Mouse (Mus musculus): Measurements from ENCODE around the gene Slc25a43. TPM values are rescaled to one million over a fixed set of nuclear protein-coding genes. Genes with fewer than 3 reads are reported as not detected.
A peak's percentile ranks its signal among the peaks of the same experiment; 100 is the strongest.

Slc25a43 gene
- polyA plus RNA-seq (2011; ENCODE audit: insufficient read depth, insufficient read length, low read depth, missing spikeins) = 5.2 and 7.8 TPM in 2 replicates

DNA sequence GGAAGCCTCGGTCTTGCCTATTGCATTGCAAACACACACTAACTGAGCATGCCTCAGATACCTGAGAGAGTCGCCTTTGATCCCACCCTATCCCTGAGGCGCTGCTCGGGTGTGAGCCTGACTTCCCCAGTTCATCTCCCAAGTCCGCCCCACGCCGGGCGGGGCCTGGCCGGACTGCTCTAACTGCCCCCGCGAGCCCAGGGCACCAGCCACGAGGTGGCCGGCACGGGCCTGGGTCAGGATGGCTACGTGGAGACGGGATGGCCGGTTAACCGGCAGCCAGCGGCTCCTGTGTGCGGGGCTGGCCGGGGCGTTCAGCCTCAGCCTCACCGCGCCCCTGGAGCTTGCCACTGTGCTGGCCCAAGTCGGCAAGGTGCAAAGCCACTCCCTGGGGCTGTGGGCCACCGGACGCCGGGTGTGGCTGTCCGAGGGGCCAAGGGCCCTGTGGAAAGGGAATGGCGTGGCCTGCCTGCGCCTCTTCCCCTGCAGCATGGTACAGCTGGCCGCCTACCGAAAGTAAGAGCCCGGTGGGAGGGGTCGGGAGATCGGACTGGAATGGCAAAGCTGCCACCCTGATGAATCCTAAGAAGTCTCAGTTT, at the start of gene Slc25a43:
Slc25a43 (plus strand) TSS at position 157 of the 599 bp plus-strand sequence.
- Histone ChIP-seq H3K4me1 (ENCODE audit: control insufficient read depth, insufficient read depth, low read length) (no peaks in the 10 kb centered on the region), H3K9ac (ENCODE audit: low read depth, poor library complexity, severe bottlenecking) (peak within 1 kb of the TSS; percentile 85), H3K27me3 (ENCODE audit: control insufficient read depth, insufficient read depth, low read length, poor library complexity, severe bottlenecking) (no peaks in the 10 kb centered on the region), H3K9me3 (replicated peaks; ENCODE audit: control insufficient read depth, insufficient read depth, low read length, poor library complexity, severe bottlenecking) (no peaks in the 10 kb centered on the region), H3K27ac (ENCODE audit: insufficient read depth, low read length) (peak within 1 kb of the TSS; percentile 49), H3K36me3 (ENCODE audit: control insufficient read depth, insufficient read depth, low read length, poor library complexity, severe bottlenecking) (no peaks in the 10 kb centered on the region), H3K4me3 (ENCODE audit: low read depth, low read length) (peak within 1 kb of the TSS; percentile 69)
- TF ChIP-seq EP300 (IDR thresholded peaks at IDR 0.05; ENCODE audit: insufficient read depth, low read depth, low read length) (no peak), CTCF (IDR thresholded peaks at IDR 0.05; ENCODE audit: low read depth, low read length) (no peak), POLR2A (IDR thresholded peaks at IDR 0.05; ENCODE audit: insufficient read depth, low read length) (no peak)

DNA sequence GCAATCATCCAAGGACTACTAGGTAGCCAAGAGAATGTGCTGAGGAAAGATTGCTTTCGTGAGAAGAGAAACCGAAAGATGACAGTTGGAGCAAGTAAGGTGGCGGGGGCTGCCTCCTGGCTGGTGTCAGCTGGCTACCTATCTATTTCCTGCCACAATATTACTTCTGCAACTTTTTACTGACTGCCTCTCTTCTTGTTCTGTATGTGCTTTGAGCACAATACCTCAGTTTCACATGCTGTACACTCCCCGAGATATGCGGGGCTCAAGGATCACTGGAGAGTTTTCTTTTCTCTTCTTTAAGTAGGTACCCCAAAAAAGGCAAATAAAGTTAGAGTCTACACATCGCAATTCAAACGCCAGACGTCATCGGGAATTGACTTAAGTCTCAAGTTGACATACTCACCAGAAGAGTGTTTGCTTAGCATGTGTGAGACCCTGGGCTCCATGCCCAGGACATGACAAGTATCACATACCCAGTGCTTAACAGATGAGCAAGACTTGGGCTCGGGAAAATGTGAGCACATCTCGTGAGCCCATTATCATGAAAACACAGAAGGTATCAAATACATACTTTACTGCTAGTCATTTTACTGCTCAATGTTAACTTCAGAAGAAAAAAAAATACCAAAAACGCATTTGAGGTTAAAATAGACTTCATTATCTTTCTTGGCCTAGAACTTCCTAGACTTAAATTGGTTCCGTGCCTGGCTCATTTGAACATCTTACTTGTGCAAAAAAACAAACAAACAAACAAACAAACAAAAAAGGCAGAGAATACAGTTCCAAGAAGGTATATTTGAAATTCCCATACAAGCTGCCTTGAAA, 3.1 kb upstream of the Slc25a43 start:
- H3K9ac ChIP-seq (ENCODE audit: low read depth, poor library complexity, severe bottlenecking) = no peak overlapping the region
- peak overlapping the region; percentile 77; the same call in 1 of the 2 replicates for H3K27ac ChIP-seq (ENCODE audit: insufficient read depth, low read length)
- no peaks in the 10 kb centered on the region for H3K27me3 ChIP-seq (ENCODE audit: control insufficient read depth, insufficient read depth, low read length, poor library complexity, severe bottlenecking)
- TF ChIP-seq POLR2A (IDR thresholded peaks at IDR 0.05; ENCODE audit: insufficient read depth, low read length) (no peak), EP300 (IDR thresholded peaks at IDR 0.05; ENCODE audit: insufficient read depth, low read depth, low read length) (no peak)
- H3K4me1 ChIP-seq (ENCODE audit: control insufficient read depth, insufficient read depth, low read length) = no peaks in the 10 kb centered on the region
- H3K4me3 ChIP-seq (ENCODE audit: low read depth, low read length) = no peak overlapping the region
- no peaks in the 10 kb centered on the region for H3K9me3 ChIP-seq (replicated peaks; ENCODE audit: control insufficient read depth, insufficient read depth, low read length, poor library complexity, severe bottlenecking)
- no peaks in the 10 kb centered on the region for H3K36me3 ChIP-seq (ENCODE audit: control insufficient read depth, insufficient read depth, low read length, poor library complexity, severe bottlenecking)

DNA sequence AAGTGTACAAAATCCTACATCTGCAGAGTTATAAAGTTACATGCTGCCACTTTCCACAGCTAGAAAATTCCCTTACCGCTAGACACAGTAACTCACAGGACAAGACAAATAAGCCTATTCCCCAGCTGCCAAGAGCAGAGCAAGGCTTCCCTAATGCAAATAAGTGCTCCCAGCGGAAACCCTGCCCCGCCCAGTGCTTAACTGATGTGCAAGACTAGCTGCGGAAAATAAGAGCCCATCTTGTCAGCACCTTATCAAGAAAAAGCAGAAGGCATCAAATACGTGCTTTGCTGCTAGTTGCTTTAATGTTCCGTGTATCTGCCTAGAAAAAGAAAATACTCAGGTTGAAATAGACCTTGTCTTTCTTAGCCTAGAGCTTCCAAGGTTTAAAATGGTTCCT, 2.2 kb upstream of the Slc25a43 start:
- no peak overlapping the region for H3K9ac ChIP-seq (ENCODE audit: low read depth, poor library complexity, severe bottlenecking)
- TF ChIP-seq CTCF (IDR thresholded peaks at IDR 0.05; ENCODE audit: low read depth, low read length) = no peak
- TF ChIP-seq POLR2A (IDR thresholded peaks at IDR 0.05; ENCODE audit: insufficient read depth, low read length) = no peak
- no peak for TF ChIP-seq EP300 (IDR thresholded peaks at IDR 0.05; ENCODE audit: insufficient read depth, low read depth, low read length)

DNA sequence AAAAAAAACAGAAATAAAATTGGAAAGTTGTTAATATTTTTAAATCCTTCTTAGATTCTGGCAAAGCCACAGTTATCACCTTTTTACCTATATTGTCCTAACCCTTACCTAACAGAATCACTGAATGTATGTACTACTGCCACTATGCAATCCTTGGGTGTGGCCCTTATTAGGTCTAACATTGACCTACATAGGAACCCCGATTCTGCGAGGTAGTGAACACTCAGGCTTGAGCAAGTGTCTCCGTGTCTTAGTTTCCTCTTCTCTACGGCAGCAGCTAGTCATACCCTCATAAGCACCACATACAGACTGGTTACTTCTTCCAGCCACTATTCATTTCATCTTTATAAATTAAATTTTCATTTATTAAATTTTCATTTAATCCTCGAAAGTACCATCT, 715 bp upstream of the Slc25a43 start:
- no peaks in the 10 kb centered on the region for H3K9me3 ChIP-seq (replicated peaks; ENCODE audit: control insufficient read depth, insufficient read depth, low read length, poor library complexity, severe bottlenecking)
- H3K27ac ChIP-seq (ENCODE audit: insufficient read depth, low read length) = no peak overlapping the region; the same call in 1 of the 2 replicates
- no peaks in the 10 kb centered on the region for H3K27me3 ChIP-seq (ENCODE audit: control insufficient read depth, insufficient read depth, low read length, poor library complexity, severe bottlenecking)
- no peaks in the 10 kb centered on the region for H3K4me1 ChIP-seq (ENCODE audit: control insufficient read depth, insufficient read depth, low read length)
- no peaks in the 10 kb centered on the region for H3K36me3 ChIP-seq (ENCODE audit: control insufficient read depth, insufficient read depth, low read length, poor library complexity, severe bottlenecking)
- H3K9ac ChIP-seq (ENCODE audit: low read depth, poor library complexity, severe bottlenecking) = peak overlapping the region; percentile 85; the same call in 1 of the 2 replicates
- no peak for TF ChIP-seq POLR2A (IDR thresholded peaks at IDR 0.05; ENCODE audit: insufficient read depth, low read length)
- TF ChIP-seq CTCF (IDR thresholded peaks at IDR 0.05; ENCODE audit: low read depth, low read length) = no peak
- TF ChIP-seq EP300 (IDR thresholded peaks at IDR 0.05; ENCODE audit: insufficient read depth, low read depth, low read length) = no peak
- no peak overlapping the region for H3K4me3 ChIP-seq (ENCODE audit: low read depth, low read length)

More for the DNA sequence above, 2.2 kb upstream of the Slc25a43 start:
- H3K4me3 ChIP-seq (ENCODE audit: low read depth, low read length) = no peak overlapping the region
- H3K9me3 ChIP-seq (replicated peaks; ENCODE audit: control insufficient read depth, insufficient read depth, low read length, poor library complexity, severe bottlenecking) = no peaks in the 10 kb centered on the region
- no peaks in the 10 kb centered on the region for H3K27me3 ChIP-seq (ENCODE audit: control insufficient read depth, insufficient read depth, low read length, poor library complexity, severe bottlenecking)
- no peaks in the 10 kb centered on the region for H3K36me3 ChIP-seq (ENCODE audit: control insufficient read depth, insufficient read depth, low read length, poor library complexity, severe bottlenecking)
- H3K27ac ChIP-seq (ENCODE audit: insufficient read depth, low read length) = peak overlapping the region; percentile 77; the same call in 1 of the 2 replicates
- no peaks in the 10 kb centered on the region for H3K4me1 ChIP-seq (ENCODE audit: control insufficient read depth, insufficient read depth, low read length)

DNA sequence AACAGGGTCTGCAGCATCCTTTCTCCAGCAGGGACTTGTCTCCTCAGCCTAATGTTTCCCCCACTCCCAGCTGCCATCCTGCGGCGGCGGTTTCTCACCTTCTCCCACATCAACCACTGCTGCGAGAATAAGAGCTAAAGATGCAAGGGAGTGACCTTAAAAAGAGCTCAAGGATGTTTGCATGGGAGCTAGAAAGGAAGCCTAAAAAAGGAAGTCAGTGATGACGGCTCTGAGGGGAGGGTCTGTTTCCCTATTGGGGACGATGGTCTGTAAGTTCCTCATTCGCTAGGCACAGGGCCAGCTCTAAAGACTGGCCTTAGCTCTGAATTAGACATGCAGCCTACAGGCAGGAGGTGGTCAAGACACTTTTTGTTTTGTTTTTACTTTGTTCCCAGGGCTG, 1.3 kb downstream of the Slc25a43 start:
- no peaks in the 10 kb centered on the region for H3K36me3 ChIP-seq (ENCODE audit: control insufficient read depth, insufficient read depth, low read length, poor library complexity, severe bottlenecking)
- peak overlapping the region; percentile 49 for H3K27ac ChIP-seq (ENCODE audit: insufficient read depth, low read length)
- H3K4me1 ChIP-seq (ENCODE audit: control insufficient read depth, insufficient read depth, low read length) = no peaks in the 10 kb centered on the region
- H3K4me3 ChIP-seq (ENCODE audit: low read depth, low read length) = peak overlapping the region; percentile 40
- no peaks in the 10 kb centered on the region for H3K9me3 ChIP-seq (replicated peaks; ENCODE audit: control insufficient read depth, insufficient read depth, low read length, poor library complexity, severe bottlenecking)
- no peaks in the 10 kb centered on the region for H3K27me3 ChIP-seq (ENCODE audit: control insufficient read depth, insufficient read depth, low read length, poor library complexity, severe bottlenecking)
- TF ChIP-seq POLR2A (IDR thresholded peaks at IDR 0.05; ENCODE audit: insufficient read depth, low read length) (no peak), CTCF (IDR thresholded peaks at IDR 0.05; ENCODE audit: low read depth, low read length) (no peak), EP300 (IDR thresholded peaks at IDR 0.05; ENCODE audit: insufficient read depth, low read depth, low read length) (no peak)
- no peak overlapping the region for H3K9ac ChIP-seq (ENCODE audit: low read depth, poor library complexity, severe bottlenecking)

DNA sequence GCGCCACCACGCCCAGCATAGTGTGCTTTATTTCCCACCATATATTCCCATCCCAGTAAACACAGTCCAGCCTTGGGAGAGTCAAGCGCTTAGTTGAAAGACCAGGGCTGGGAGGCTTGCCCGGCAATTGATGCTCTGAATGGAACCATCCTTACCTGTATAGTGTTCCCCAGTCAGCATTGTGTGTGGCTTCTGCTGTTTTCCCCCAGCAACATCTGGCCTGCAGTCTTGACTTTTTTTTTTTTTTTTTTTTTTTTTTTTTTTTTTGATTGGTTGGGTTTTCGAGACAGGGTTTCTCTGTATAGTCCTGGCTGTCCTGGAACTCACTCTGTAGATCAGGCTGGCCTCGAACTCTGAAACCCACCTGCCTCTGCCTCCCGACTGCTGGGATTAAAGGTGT, 1.9 kb downstream of the Slc25a43 start:
- H3K9ac ChIP-seq (ENCODE audit: low read depth, poor library complexity, severe bottlenecking) = no peak overlapping the region
- H3K27ac ChIP-seq (ENCODE audit: insufficient read depth, low read length) = no peak overlapping the region
- no peak overlapping the region for H3K4me3 ChIP-seq (ENCODE audit: low read depth, low read length)
- no peaks in the 10 kb centered on the region for H3K9me3 ChIP-seq (replicated peaks; ENCODE audit: control insufficient read depth, insufficient read depth, low read length, poor library complexity, severe bottlenecking)
- no peaks in the 10 kb centered on the region for H3K4me1 ChIP-seq (ENCODE audit: control insufficient read depth, insufficient read depth, low read length)
- H3K36me3 ChIP-seq (ENCODE audit: control insufficient read depth, insufficient read depth, low read length, poor library complexity, severe bottlenecking) = no peaks in the 10 kb centered on the region
- no peak for TF ChIP-seq EP300 (IDR thresholded peaks at IDR 0.05; ENCODE audit: insufficient read depth, low read depth, low read length)
- TF ChIP-seq CTCF (IDR thresholded peaks at IDR 0.05; ENCODE audit: low read depth, low read length) = no peak
- no peak for TF ChIP-seq POLR2A (IDR thresholded peaks at IDR 0.05; ENCODE audit: insufficient read depth, low read length)
- no peaks in the 10 kb centered on the region for H3K27me3 ChIP-seq (ENCODE audit: control insufficient read depth, insufficient read depth, low read length, poor library complexity, severe bottlenecking)
